Comparison of ENCODE assay signal across 20 mouse cellular contexts in the genomic region with DNA sequence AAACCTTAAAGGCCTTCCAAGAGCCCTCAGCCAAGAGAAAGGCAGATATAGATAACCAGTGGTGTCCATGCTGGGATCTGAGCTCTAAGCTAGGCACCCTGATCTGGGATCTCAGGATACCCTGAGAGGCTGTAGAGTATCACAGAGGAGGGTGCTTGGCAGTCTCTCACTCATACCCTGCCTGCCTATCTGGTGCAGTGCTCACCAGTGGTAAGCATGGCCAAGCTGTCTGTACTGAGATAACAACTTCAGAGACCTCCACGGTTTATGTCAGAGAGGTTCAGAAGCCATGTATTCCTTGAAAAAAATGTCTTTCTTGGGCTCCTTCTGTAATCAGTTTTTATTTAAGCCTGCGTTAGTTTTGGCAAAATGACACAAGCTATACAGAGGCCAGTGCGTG. TPM values are rescaled to one million over a fixed set of nuclear protein-coding genes. Genes with fewer than 3 reads are reported as not detected.
DNase-seq lines count a peak whose midpoint lies in the region; ATAC-seq and TF ChIP-seq lines count a peak whose summit lies in the region.
"Had no signal": no experiment of that assay in that cellular context is flagged by ENCODE, and none has a peak within 500 bp of the region (broad histone marks: within the 10 kb centered on the region; RNA-seq: fewer than 3 reads in every experiment).

No protein-coding gene starts in this region.

- 87% methylated on average over 3 of the region's 3 CpGs for WGBS in neural tube, embryonic 13.5 days
- WGBS in liver, embryonic 14.5 days (ENCODE audit: insufficient replicate concordance) = 24% methylated on average over 3 of the region's 3 CpGs
- 83% methylated on average over 3 of the region's 3 CpGs for WGBS in stomach, embryonic 15.5 days

- peaks cover 56% of the 10 kb centered on the region for H3K4me1 ChIP-seq in neural tube, embryonic 13.5 days (replicated peaks)
- H3K4me1 ChIP-seq in cortical plate, adult 2 months (ENCODE audit: control insufficient read depth, insufficient read depth, low read length) = peaks cover 13% of the 10 kb centered on the region
- peaks cover 39 to 45% of the 10 kb centered on the region in 2 experiments for H3K4me1 ChIP-seq in liver, embryonic 14.5 days (replicated peaks; ENCODE audit: control insufficient read depth in 2 of 2, insufficient read depth in 2 of 2, low read length in 1 of 2)
- H3K4me1 ChIP-seq in stomach, embryonic 15.5 days = peaks cover 20% of the 10 kb centered on the region

- no peak for TF ChIP-seq CTCF in cortical plate, adult 2 months (IDR thresholded peaks at IDR 0.05; ENCODE audit: extremely low read depth, insufficient read depth, low read length)
- TF ChIP-seq CTCF in liver, embryonic 14.5 days (IDR thresholded peaks at IDR 0.05; ENCODE audit: low read depth) = no peak

- H3K27me3 ChIP-seq in neural tube, embryonic 13.5 days = no peaks in the 10 kb centered on the region
- H3K27me3 ChIP-seq in liver, embryonic 14.5 days (ENCODE audit: control insufficient read depth, insufficient read depth, low read length) = no peaks in the 10 kb centered on the region
- no peaks in the 10 kb centered on the region for H3K27me3 ChIP-seq in stomach, embryonic 15.5 days (replicated peaks)
- H3K27me3 ChIP-seq: embryonic facial prominence, embryonic 15.5 days had no signal

- TF ChIP-seq POLR2A in cortical plate, adult 2 months (IDR thresholded peaks at IDR 0.05; ENCODE audit: extremely low read depth, insufficient read depth, low read length) = no peak

- DNase-seq in neural tube, embryonic 10.5 days (ENCODE audit: extremely low spot score, low spot score) = no peak
- peak; percentile 75 to 76 (median 75) for DNase-seq in liver, embryonic 14.5 days (ENCODE audit: low read depth in 3 of 3, low spot score in 3 of 3)
- no peak for DNase-seq in adrenal gland, postnatal 4 days (ENCODE audit: low spot score in 2 of 2)
- no peak for DNase-seq in urinary bladder, postnatal 4 days (ENCODE audit: low spot score in 2 of 2)
- DNase-seq: adrenal gland, postnatal 14 days; cerebellum, adult 11 months; heart, adult 18-20 months; heart, postnatal 10 days; lung, postnatal 10 days; right cerebral cortex, postnatal 14 days; thymus, adult 2 months had no signal

- H3K9ac ChIP-seq in neural tube, embryonic 13.5 days = no peak overlapping the region
- H3K9ac ChIP-seq in liver, embryonic 14.5 days (replicated peaks) = peak overlapping the region; percentile 56
- H3K9ac ChIP-seq in stomach, embryonic 15.5 days = no peak overlapping the region
- H3K9ac ChIP-seq: embryonic facial prominence, embryonic 15.5 days; hindbrain, embryonic 14.5 days had no signal

- H3K27ac ChIP-seq in neural tube, embryonic 13.5 days (replicated peaks) = peak overlapping the region; percentile 89; the same call in 1 of the 2 replicates
- peak overlapping the region; percentile 5; the same call in 1 of the 2 replicates for H3K27ac ChIP-seq in cortical plate, adult 2 months (ENCODE audit: insufficient read depth, low read length)
- peak overlapping the region; percentile 92 for H3K27ac ChIP-seq in liver, embryonic 14.5 days
- H3K27ac ChIP-seq in stomach, embryonic 15.5 days = no peak overlapping the region
- H3K27ac ChIP-seq: embryonic facial prominence, embryonic 15.5 days; hindbrain, embryonic 14.5 days; midbrain, embryonic 10.5 days had no signal

- peak; percentile 92 for TF ChIP-seq EP300 in liver, embryonic 14.5 days (IDR thresholded peaks at IDR 0.05; ENCODE audit: low read depth)

- no peak for ATAC-seq in neural tube, embryonic 13.5 days (ENCODE audit: low read depth)
- peak; percentile 98 for ATAC-seq in liver, embryonic 14.5 days (ENCODE audit: insufficient read depth)
- ATAC-seq in stomach, embryonic 15.5 days (ENCODE audit: insufficient read depth, low FRiP score, low read depth) = peak; percentile 80; the same call in 1 of the 2 replicates
- ATAC-seq: intestine, postnatal 0 days had no signal

- no peaks in the 10 kb centered on the region for H3K36me3 ChIP-seq in neural tube, embryonic 13.5 days
- peaks cover 26% of the 10 kb centered on the region for H3K36me3 ChIP-seq in liver, embryonic 14.5 days (replicated peaks; ENCODE audit: control insufficient read depth, insufficient read depth, low read depth)
- H3K36me3 ChIP-seq in stomach, embryonic 15.5 days = no peaks in the 10 kb centered on the region
- H3K36me3 ChIP-seq: embryonic facial prominence, embryonic 15.5 days; G1E; midbrain, embryonic 10.5 days had no signal

- H3K4me2 ChIP-seq in neural tube, embryonic 13.5 days = no peak overlapping the region
- H3K4me2 ChIP-seq in liver, embryonic 14.5 days (ENCODE audit: low read depth) = peak overlapping the region; percentile 56
- H3K4me2 ChIP-seq in stomach, embryonic 15.5 days = no peak overlapping the region
- H3K4me2 ChIP-seq: embryonic facial prominence, embryonic 15.5 days; hindbrain, embryonic 14.5 days had no signal

- H3K9me3 ChIP-seq in neural tube, embryonic 13.5 days = no peaks in the 10 kb centered on the region
- H3K9me3 ChIP-seq in liver, embryonic 14.5 days (ENCODE audit: control insufficient read depth, low read length) = no peaks in the 10 kb centered on the region
- no peaks in the 10 kb centered on the region for H3K9me3 ChIP-seq in stomach, embryonic 15.5 days
- H3K9me3 ChIP-seq: embryonic facial prominence, embryonic 15.5 days; G1E; midbrain, embryonic 10.5 days had no signal

- no peak overlapping the region for H3K4me3 ChIP-seq in neural tube, embryonic 13.5 days
- no peak overlapping the region for H3K4me3 ChIP-seq in cortical plate, adult 2 months (ENCODE audit: insufficient read depth, low read length)
- peak overlapping the region in 1 of 2 experiments; percentile 15; a peak in 1 of 4 replicates for H3K4me3 ChIP-seq in liver, embryonic 14.5 days (ENCODE audit: insufficient read depth in 1 of 2, low read depth in 2 of 2, low read length in 2 of 2)
- H3K4me3 ChIP-seq in stomach, embryonic 15.5 days (replicated peaks) = no peak overlapping the region
- H3K4me3 ChIP-seq: embryonic facial prominence, embryonic 15.5 days; midbrain, embryonic 10.5 days; myocyte had no signal

RNA-seq across cellular contexts. Expression of gene Mgll, which starts 16.8 kb away (rescaled TPM):
- polyA plus RNA-seq in neural tube, embryonic 13.5 days (2015; fragmentation: Nextera tagmentation; extraction: Ambion mirVana) = 30.9 and 32.0 TPM in 2 replicates
- polyA plus RNA-seq in cortical plate, adult 2 months (2012; rRNA removed) = 220 TPM in 2 replicates
- 14.8 and 17.0 TPM in 2 replicates for polyA plus RNA-seq in liver, embryonic 14.5 days (2012; rRNA removed)
- polyA plus RNA-seq in liver, embryonic 14.5 days (2014; fragmentation: Nextera tagmentation; extraction: Ambion mirVana) = 65.5 and 68.0 TPM in 2 replicates
- polyA plus RNA-seq in stomach, embryonic 15.5 days (2015; fragmentation: Nextera tagmentation; extraction: Ambion mirVana) = 109 and 123 TPM in 2 replicates
- 10 to 100 TPM; 83.6 to 88.1 TPM for total RNA-seq in adrenal gland, postnatal 4 days (2021)

Comparison
In these comparisons a context has a peak if more than half of its experiments do, and no peak if none do; other contexts are left out.
1. DNase-seq: peak in liver, embryonic 14.5 days (3 of 3); none in neural tube, embryonic 10.5 days (single experiment), adrenal gland, postnatal 4 days (0 of 2) and urinary bladder, postnatal 4 days (0 of 2).